Mouse (Mus musculus): ENCODE measurements at regions not wholly inside any gene's neighbourhood (a gene's known extent, or its start where the extent isn't known, plus 50 kb on each side); places are given as distances from the start of the nearest gene placed in this dataset.

DNA sequence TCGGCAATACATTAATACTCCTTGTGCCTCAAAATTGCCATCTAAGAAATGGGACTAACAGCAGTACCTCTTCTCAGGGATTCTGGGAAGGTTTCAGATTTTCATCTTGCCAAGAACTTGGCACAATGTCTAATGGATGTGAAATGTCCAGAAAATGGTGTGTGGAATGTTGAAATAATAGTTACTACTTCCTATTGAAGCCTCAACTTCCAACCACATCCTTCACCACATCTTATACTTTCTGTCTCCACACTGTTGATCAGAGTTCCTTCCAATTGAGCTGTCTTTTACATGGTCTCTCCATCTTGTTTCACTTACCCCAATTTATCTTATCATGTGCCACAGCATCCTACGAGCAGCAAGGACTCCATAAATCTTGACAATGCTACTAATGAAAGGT is 122.3 kb upstream of the Fmo9 start:
- TF ChIP-seq CTCF (IDR thresholded peaks at IDR 0.05; ENCODE audit: extremely low read depth, insufficient read depth, low read length) (no peak), POLR2A (IDR thresholded peaks at IDR 0.05; ENCODE audit: extremely low read depth, insufficient read depth, low read length) (no peak)

Measured in cortical plate, adult 2 months (tissue).